Mouse (Mus musculus) lung, adult 2 months (tissue): ENCODE data around the gene Rpl27.

ENCODE experiments used
- CTCF ChIP-seq: fragments of 200-500 bp; IDR thresholded peaks from 2 replicates; pipeline ENCODE4 v1.5.1; 2011; ENCODE audit warnings: mild to moderate bottlenecking, low read length, control low read depth; ENCODE audit not compliant: insufficient read depth
- POLR2A ChIP-seq: fragments of 200-500 bp; IDR thresholded peaks from 2 replicates; pipeline ENCODE4 v1.6.1; 2011; ENCODE audit warnings: low read depth, mild to moderate bottlenecking, control low read depth, low read length, borderline replicate concordance; ENCODE audit errors: extremely low read depth

GRCm38 (mm10) chr11:101426165-101426564, 15.9 kb upstream of the Rpl27 start:
- no peak for TF ChIP-seq CTCF
- no peak for TF ChIP-seq POLR2A
